Mouse (Mus musculus): Measurements from ENCODE around the gene Tcea3.

The Tcea3 gene

GRCm38 (mm10) chr4:136247729-136248463 is at the start of gene Tcea3:
Tcea3 (plus strand) TSS chr4:136247729.
- no peak for DNase-seq (ENCODE audit: low read depth, low spot score)

- DNase-seq (ENCODE audit: low read depth, low spot score): no peak
Observed at GRCm38 (mm10) chr4:136198846-136199245, 48.7 kb upstream of the Tcea3 start.

- DNase-seq (ENCODE audit: low read depth, low spot score): no peak
Observed at GRCm38 (mm10) chr4:136199562-136200292, 47.8 kb upstream of the Tcea3 start.

- no peak for DNase-seq (ENCODE audit: low read depth, low spot score)
Observed at GRCm38 (mm10) chr4:136202509-136202908, 45.0 kb upstream of the Tcea3 start.

GRCm38 (mm10) chr4:136204775-136205174 is 42.8 kb upstream of the Tcea3 start:
- no peak for DNase-seq (ENCODE audit: low read depth, low spot score)

- DNase-seq (ENCODE audit: low read depth, low spot score): peak; percentile 60
Observed at GRCm38 (mm10) chr4:136206033-136206893, 41.3 kb upstream of the Tcea3 start, which contains the start of gene Asap3. Asap3 (plus strand) TSS chr4:136206365.

- DNase-seq (ENCODE audit: low read depth, low spot score): no peak
Observed at GRCm38 (mm10) chr4:136206943-136207342, 40.6 kb upstream of the Tcea3 start.

GRCm38 (mm10) chr4:136210931-136211330 is 36.6 kb upstream of the Tcea3 start:
- DNase-seq (ENCODE audit: low read depth, low spot score): no peak

- no peak for DNase-seq (ENCODE audit: low read depth, low spot score)
Observed at GRCm38 (mm10) chr4:136213629-136214028, 33.9 kb upstream of the Tcea3 start.

GRCm38 (mm10) chr4:136214828-136215227 is 32.7 kb upstream of the Tcea3 start:
- no peak for DNase-seq (ENCODE audit: low read depth, low spot score)

- no peak for DNase-seq (ENCODE audit: low read depth, low spot score)
Observed at GRCm38 (mm10) chr4:136215576-136215975, 32.0 kb upstream of the Tcea3 start.

- no peak for DNase-seq (ENCODE audit: low read depth, low spot score)
Observed at GRCm38 (mm10) chr4:136217063-136217462, 30.5 kb upstream of the Tcea3 start.

- DNase-seq (ENCODE audit: low read depth, low spot score): no peak
Observed at GRCm38 (mm10) chr4:136218595-136219214, 28.8 kb upstream of the Tcea3 start.

- no peak for DNase-seq (ENCODE audit: low read depth, low spot score)
Observed at GRCm38 (mm10) chr4:136220133-136220775, 27.3 kb upstream of the Tcea3 start.

GRCm38 (mm10) chr4:136223549-136224239 is 23.8 kb upstream of the Tcea3 start:
- DNase-seq (ENCODE audit: low read depth, low spot score): peak; percentile 56

- DNase-seq (ENCODE audit: low read depth, low spot score): no peak
Observed at GRCm38 (mm10) chr4:136224240-136224559, 23.3 kb upstream of the Tcea3 start.

GRCm38 (mm10) chr4:136224677-136225460 is 22.7 kb upstream of the Tcea3 start:
- DNase-seq (ENCODE audit: low read depth, low spot score): no peak

- DNase-seq (ENCODE audit: low read depth, low spot score): no peak
Observed at GRCm38 (mm10) chr4:136227408-136227807, 20.1 kb upstream of the Tcea3 start.

GRCm38 (mm10) chr4:136228640-136229039 is 18.9 kb upstream of the Tcea3 start:
- no peak for DNase-seq (ENCODE audit: low read depth, low spot score)

- no peak for DNase-seq (ENCODE audit: low read depth, low spot score)
Observed at GRCm38 (mm10) chr4:136238669-136239068, 8.9 kb upstream of the Tcea3 start.
